Mouse (Mus musculus) urinary bladder, postnatal 0 days (tissue): ENCODE data around the gene Scgb1b10. TPM values are rescaled to one million over a fixed set of nuclear protein-coding genes. Genes with fewer than 3 reads are reported as not detected.

Experiments used
- polyA plus RNA-seq: library from polyadenylated mRNA; unstranded; fragments of >200 nt; fragmentation: Nextera tagmentation; extraction: Ambion mirVana; gene quantifications from 2 replicates; pipeline ENCODE4 v1.2.1, GENCODE M21; 2015

Scgb1b10 gene
- not detected in 2 replicates for polyA plus RNA-seq

DNA sequence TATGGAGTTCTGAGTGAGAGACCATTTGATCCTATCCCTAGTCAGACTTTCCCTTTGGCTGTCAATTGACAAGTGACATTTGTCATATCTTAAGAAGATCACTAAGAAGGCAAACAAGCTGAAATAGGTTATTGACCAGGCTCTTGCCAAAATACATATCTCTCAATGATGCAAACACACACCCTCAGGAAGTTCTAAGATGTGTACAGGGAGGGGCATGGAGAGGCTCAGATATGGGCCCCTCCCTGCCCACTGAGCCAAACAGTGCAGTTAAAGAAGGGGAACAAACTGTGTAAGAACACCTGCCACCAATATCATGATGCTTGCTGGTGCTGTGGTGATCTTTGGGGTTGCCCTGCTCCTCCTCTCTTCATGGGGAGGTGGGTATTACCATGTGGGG, at the start of gene Scgb1b10:
Gene Scgb1b10, plus strand, starts transcription at position 301 of the 400 bp plus-strand sequence.

Other genes with a start within 250 kb of the Scgb1b10 start
- gene Scgb2b11, start 110.3 kb downstream of the Scgb1b10 start, polyA plus RNA-seq: not detected in 2 replicates
- not detected in 2 replicates for gene Scgb1b11, start 122.0 kb downstream of the Scgb1b10 start, polyA plus RNA-seq
- not detected in 2 replicates for gene Scgb2b12, start 226.4 kb downstream of the Scgb1b10 start, polyA plus RNA-seq
- not detected in 2 replicates for gene Scgb1b12, start 233.3 kb downstream of the Scgb1b10 start, polyA plus RNA-seq